Mouse (Mus musculus) kidney, embryonic 14.5 days (tissue): ENCODE results near the gene Zfp423. TPM values are rescaled to one million over a fixed set of nuclear protein-coding genes. Genes with fewer than 3 reads are reported as not detected.

Source experiments
- ATAC-seq: fragments of 200-750 bp; cut with Nextera tagmentation; 2 replicates; pipeline ENCODE4 v1.8.0; 2017; ENCODE audit warnings: moderate number of reproducible peaks, mild to moderate bottlenecking, moderate TSS enrichment, moderate library complexity; ENCODE audit not compliant: low FRiP score, low TSS enrichment
- H3K27ac ChIP-seq: fragments of 300-500 bp; sonication (generic); 2 replicates; pipeline ENCODE4 v1.5.1; 2014; ENCODE audit warnings: low read depth, mild to moderate bottlenecking, low read length, moderate library complexity, mixed read lengths
- H3K27me3 ChIP-seq: fragments of 300-500 bp; sonication (generic); 2 replicates; pipeline ENCODE4 v1.6.1; 2014; ENCODE audit warnings: mild to moderate bottlenecking, low read length; ENCODE audit not compliant: control insufficient read depth, insufficient read depth
- H3K36me3 ChIP-seq: fragments of 300-500 bp; sonication (generic); 2 replicates; pipeline ENCODE4 v1.6.1; 2014; ENCODE audit warnings: low read length, mixed read lengths; ENCODE audit not compliant: control insufficient read depth, insufficient read depth
- H3K4me1 ChIP-seq: fragments of 300-500 bp; sonication (generic); 2 replicates; pipeline ENCODE4 v1.6.1; 2014; ENCODE audit warnings: low read length, mixed read lengths; ENCODE audit not compliant: control insufficient read depth, insufficient read depth
- H3K4me2 ChIP-seq: fragments of 300-500 bp; sonication (generic); replicated peaks from 2 replicates; pipeline ENCODE4 v1.6.1; 2014; ENCODE audit warnings: low read depth, mild to moderate bottlenecking, low read length
- H3K4me3 ChIP-seq: fragments of 300-500 bp; sonication (generic); 2 replicates; pipeline ENCODE4 v1.5.1; 2014; ENCODE audit warnings: mild to moderate bottlenecking, low read length
- H3K9ac ChIP-seq: fragments of 300-500 bp; sonication (generic); 2 replicates; pipeline ENCODE4 v1.6.1; 2014; ENCODE audit warnings: low read depth, mild to moderate bottlenecking, low read length, moderate library complexity
- H3K9me3 ChIP-seq: fragments of 300-500 bp; sonication (generic); 2 replicates; pipeline ENCODE4 v1.6.1; 2016; ENCODE audit warnings: low read length; ENCODE audit not compliant: control insufficient read depth
- WGBS: fragments of 180-500 bp; shearing (Covaris S2); extraction: QIAGEN DNeasy Blood & Tissue Kit; methylation state at CpG from one replicate; pipeline ENCODE4 v1.1.7; 2014; 5-methylcytosine and 5-hydroxymethylcytosine counted together
- polyA plus RNA-seq: library from polyadenylated mRNA; unstranded; fragments of >200 nt; fragmentation: Nextera tagmentation; extraction: Ambion mirVana; gene quantifications from 2 replicates; pipeline ENCODE4 v1.2.1, GENCODE M21; 2014

The Zfp423 gene
- polyA plus RNA-seq, 1 experiment from 2014 or later = 18.8 TPM

GRCm38 (mm10) chr8:87657488-87657887, 301.9 kb downstream of the Zfp423 start:
- Histone ChIP-seq H3K27me3 (peaks cover 8% of the 10 kb centered on the region; the same call in 1 of the 2 replicates), H3K4me1 (peaks cover 25% of the 10 kb centered on the region), H3K9me3 (no peaks in the 10 kb centered on the region), H3K4me2 (no peak overlapping the region), H3K9ac (no peak overlapping the region), H3K27ac (no peak overlapping the region), H3K36me3 (no peaks in the 10 kb centered on the region), H3K4me3 (no peak overlapping the region)
- no peak for ATAC-seq
- 82% methylated on average over 4 of the region's 4 CpGs for WGBS

GRCm38 (mm10) chr8:87656484-87657230, 302.7 kb downstream of the Zfp423 start:
- H3K9ac ChIP-seq = peak overlapping the region; percentile 51
- peaks cover 24% of the 10 kb centered on the region for H3K4me1 ChIP-seq
- no peaks in the 10 kb centered on the region for H3K36me3 ChIP-seq
- peak overlapping the region; percentile 43 for H3K4me3 ChIP-seq
- WGBS = 6% methylated on average over 35 of the region's 35 CpGs
- no peak overlapping the region for H3K27ac ChIP-seq
- H3K27me3 ChIP-seq = peaks cover 8% of the 10 kb centered on the region; the same call in 1 of the 2 replicates
- ATAC-seq = peak; percentile 90
- H3K4me2 ChIP-seq = peak overlapping the region; percentile 87
- H3K9me3 ChIP-seq = no peaks in the 10 kb centered on the region

DNA sequence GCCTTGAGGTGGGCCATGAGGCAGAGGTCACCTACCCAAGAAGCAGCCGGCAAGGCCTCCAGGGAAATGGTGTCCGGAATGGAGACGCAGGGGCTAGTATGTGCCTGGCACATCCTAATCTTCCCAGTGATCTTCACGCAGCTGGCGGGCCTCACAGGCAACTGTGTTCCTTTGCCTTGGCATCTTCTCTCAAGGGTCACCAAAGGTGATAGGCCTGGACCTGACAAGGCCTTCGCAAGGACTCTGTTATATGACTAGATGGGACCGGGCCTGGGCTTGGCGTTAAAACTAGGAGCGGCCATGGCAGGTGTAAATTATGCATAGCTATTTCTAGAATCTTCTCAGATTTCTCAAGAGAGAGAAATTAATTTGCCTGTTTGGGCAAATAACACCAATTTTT, 303.4 kb downstream of the Zfp423 start:
- peaks cover 18% of the 10 kb centered on the region for H3K4me1 ChIP-seq
- H3K9ac ChIP-seq = no peak overlapping the region
- H3K27me3 ChIP-seq = peaks cover under 1% of the 10 kb centered on the region; the same call in 1 of the 2 replicates
- peak overlapping the region; percentile 87 for H3K4me2 ChIP-seq
- no peak for ATAC-seq
- no peak overlapping the region for H3K4me3 ChIP-seq
- no peaks in the 10 kb centered on the region for H3K9me3 ChIP-seq
- H3K27ac ChIP-seq = no peak overlapping the region
- H3K36me3 ChIP-seq = no peaks in the 10 kb centered on the region
- WGBS = 69% methylated on average over 9 of the region's 9 CpGs

GRCm38 (mm10) chr8:87647781-87648180, 311.6 kb downstream of the Zfp423 start:
- ATAC-seq = no peak
- no peak overlapping the region for H3K4me3 ChIP-seq
- no peak overlapping the region for H3K27ac ChIP-seq
- H3K4me2 ChIP-seq = no peak overlapping the region
- no peaks in the 10 kb centered on the region for H3K27me3 ChIP-seq
- H3K36me3 ChIP-seq = no peaks in the 10 kb centered on the region
- H3K9ac ChIP-seq = no peak overlapping the region
- no peaks in the 10 kb centered on the region for H3K4me1 ChIP-seq
- no peaks in the 10 kb centered on the region for H3K9me3 ChIP-seq
- 67% methylated on average over 9 of the region's 9 CpGs for WGBS

DNA sequence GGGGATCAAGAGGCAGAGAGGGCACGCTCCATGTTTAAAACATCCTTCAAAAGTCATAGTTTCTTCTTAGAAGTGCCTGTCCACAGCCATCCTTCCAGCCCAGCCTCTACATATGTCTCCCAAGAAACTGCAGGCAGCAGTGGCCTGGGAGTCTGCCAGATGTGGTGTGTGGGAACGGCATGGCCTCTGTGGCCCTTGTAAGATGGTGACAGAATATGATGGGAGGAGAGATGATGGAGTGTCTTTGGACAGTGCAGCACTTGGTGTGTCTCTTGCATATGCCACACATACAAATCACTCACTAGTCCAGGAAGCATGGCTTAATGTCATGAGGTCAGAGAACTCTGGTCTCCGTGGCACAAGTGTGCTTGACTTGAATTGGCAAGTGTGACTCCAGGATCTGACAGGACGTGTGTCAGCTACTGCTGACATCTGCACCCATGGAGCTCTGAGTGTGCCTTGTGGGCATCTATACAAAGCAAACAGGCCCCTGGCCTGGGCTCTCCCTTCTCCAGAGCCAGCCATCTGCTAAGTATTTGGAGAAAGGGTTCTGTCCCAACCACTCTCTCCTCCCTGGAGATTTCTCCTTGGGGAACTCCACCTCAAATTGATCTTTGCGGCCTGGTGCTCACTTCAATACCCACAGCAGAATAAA, 313.4 kb downstream of the Zfp423 start:
- no peak for ATAC-seq
- H3K4me3 ChIP-seq = no peak overlapping the region
- no peak overlapping the region for H3K27ac ChIP-seq
- no peak overlapping the region for H3K4me2 ChIP-seq
- H3K36me3 ChIP-seq = no peaks in the 10 kb centered on the region
- 75% methylated on average over 5 of the region's 5 CpGs for WGBS
- no peaks in the 10 kb centered on the region for H3K9me3 ChIP-seq
- H3K4me1 ChIP-seq = no peaks in the 10 kb centered on the region
- no peaks in the 10 kb centered on the region for H3K27me3 ChIP-seq
- no peak overlapping the region for H3K9ac ChIP-seq

DNA sequence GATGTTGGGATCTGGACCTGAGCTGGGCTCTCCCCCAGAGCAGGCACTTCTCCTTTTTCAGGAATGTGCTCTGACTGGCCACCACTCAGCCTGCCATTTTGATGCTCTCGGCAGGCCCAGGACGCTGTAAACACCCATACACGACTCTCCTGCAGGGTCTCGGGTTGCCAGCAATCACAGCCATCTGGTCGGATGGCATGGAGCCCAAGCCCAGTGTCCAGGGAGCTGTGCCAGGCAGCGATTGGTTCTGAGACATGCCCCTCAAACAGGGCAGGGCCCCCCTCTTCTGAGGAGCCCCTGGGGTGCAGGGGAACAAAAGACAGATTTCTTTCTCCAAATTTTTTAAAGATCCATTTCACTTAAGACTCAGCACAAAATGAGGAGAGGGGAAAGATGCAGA, 314.0 kb downstream of the Zfp423 start:
- no peak overlapping the region for H3K4me2 ChIP-seq
- no peak overlapping the region for H3K27ac ChIP-seq
- no peaks in the 10 kb centered on the region for H3K9me3 ChIP-seq
- H3K9ac ChIP-seq = no peak overlapping the region
- no peaks in the 10 kb centered on the region for H3K36me3 ChIP-seq
- no peaks in the 10 kb centered on the region for H3K27me3 ChIP-seq
- H3K4me3 ChIP-seq = no peak overlapping the region
- ATAC-seq = no peak
- H3K4me1 ChIP-seq = no peaks in the 10 kb centered on the region
- 20% methylated on average over 6 of the region's 6 CpGs for WGBS

- Histone ChIP-seq H3K4me2 (no peak overlapping the region), H3K4me1 (0 out of 2 replicates have a peak, but pooled peaks cover 7% of the 10 kb centered on the region), H3K27me3 (no peaks in the 10 kb centered on the region), H3K9me3 (no peaks in the 10 kb centered on the region), H3K9ac (no peak overlapping the region), H3K36me3 (no peaks in the 10 kb centered on the region), H3K27ac (no peak overlapping the region), H3K4me3 (no peak overlapping the region)
- 42% methylated on average over 3 of the region's 3 CpGs for WGBS
- 0 out of 2 replicates have a peak, but pooled peaks have one; percentile 20 for ATAC-seq
Observed at GRCm38 (mm10) chr8:87640930-87641329, 318.5 kb downstream of the Zfp423 start.

- no peaks in the 10 kb centered on the region for H3K27me3 ChIP-seq
- no peak overlapping the region; the same call in 1 of the 2 replicates for H3K4me2 ChIP-seq
- peak; percentile 52; the same call in 1 of the 2 replicates for ATAC-seq
- 0 out of 2 replicates have a peak, but pooled peaks cover 7% of the 10 kb centered on the region for H3K4me1 ChIP-seq
- no peak overlapping the region for H3K9ac ChIP-seq
- H3K36me3 ChIP-seq = no peaks in the 10 kb centered on the region
- H3K27ac ChIP-seq = no peak overlapping the region
- H3K4me3 ChIP-seq = no peak overlapping the region
- WGBS = 64% methylated on average over 11 of the region's 11 CpGs
- H3K9me3 ChIP-seq = no peaks in the 10 kb centered on the region
Observed at GRCm38 (mm10) chr8:87636226-87636742, 323.1 kb downstream of the Zfp423 start.

DNA sequence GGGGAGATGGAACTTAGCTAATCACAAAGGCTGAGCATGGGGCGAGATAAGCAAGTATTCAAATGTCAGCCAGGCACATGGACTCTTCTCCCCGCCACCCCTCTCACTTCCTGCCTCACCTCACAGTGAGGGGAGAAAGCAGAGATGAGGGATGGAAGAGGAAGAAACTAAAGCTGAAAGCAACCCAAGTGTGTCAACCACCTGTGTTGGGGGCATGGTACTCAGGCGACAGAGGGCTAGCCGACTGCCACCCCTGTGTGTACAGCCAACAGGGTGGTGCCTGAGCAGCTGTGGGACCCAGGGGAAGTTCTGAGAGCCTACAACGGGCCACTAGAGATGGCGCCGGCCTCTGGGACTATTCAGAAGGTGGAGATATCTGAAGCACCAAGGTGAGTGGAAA, 327.6 kb downstream of the Zfp423 start:
- Histone ChIP-seq H3K27me3 (no peaks in the 10 kb centered on the region), H3K27ac (no peak overlapping the region), H3K4me2 (no peak overlapping the region), H3K9ac (no peak overlapping the region), H3K4me1 (0 out of 2 replicates have a peak, but pooled peaks cover 5% of the 10 kb centered on the region), H3K36me3 (no peaks in the 10 kb centered on the region), H3K9me3 (no peaks in the 10 kb centered on the region), H3K4me3 (no peak overlapping the region)
- WGBS = 84% methylated on average over 7 of the region's 7 CpGs
- no peak for ATAC-seq
